Mouse (Mus musculus) neural tube, embryonic 11.5 days (tissue): ENCODE data around the gene Ucma. TPM values are rescaled to one million over a fixed set of nuclear protein-coding genes. Genes with fewer than 3 reads are reported as not detected.

Source experiments
- ATAC-seq: fragments of 200-750 bp; cut with Nextera tagmentation; 2 replicates; pipeline ENCODE4 v1.8.0; 2017; ENCODE audit warnings: moderate number of reproducible peaks, mild to moderate bottlenecking, moderate TSS enrichment, moderate library complexity; ENCODE audit not compliant: insufficient read depth, low FRiP score, low TSS enrichment
- DNase-seq: peaks from one replicate; pipeline ENCODE4 v3.0.0-alpha.2; 2015; ENCODE audit warnings: low spot score
- H3K27ac ChIP-seq: fragments of 300-500 bp; sonication (generic); 2 replicates; pipeline ENCODE4 v1.5.1; 2014; ENCODE audit warnings: low read depth, mild to moderate bottlenecking, low read length
- H3K27me3 ChIP-seq: fragments of 300-500 bp; sonication (generic); 2 replicates; pipeline ENCODE4 v1.6.1; 2014; ENCODE audit warnings: mild to moderate bottlenecking, low read length, mixed read lengths; ENCODE audit not compliant: control insufficient read depth, insufficient read depth
- H3K36me3 ChIP-seq: fragments of 300-500 bp; sonication (generic); 2 replicates; pipeline ENCODE4 v1.6.1; 2014; ENCODE audit warnings: mild to moderate bottlenecking, low read length, moderate library complexity, mixed read lengths; ENCODE audit not compliant: control insufficient read depth, insufficient read depth
- H3K4me1 ChIP-seq: fragments of 300-500 bp; sonication (generic); 2 replicates; pipeline ENCODE4 v1.6.1; 2014; ENCODE audit warnings: low read length, mixed read lengths; ENCODE audit not compliant: control insufficient read depth, insufficient read depth
- H3K4me2 ChIP-seq: fragments of 300-500 bp; sonication (generic); 2 replicates; pipeline ENCODE4 v1.6.1; 2014; ENCODE audit warnings: low read depth, mild to moderate bottlenecking, moderate library complexity
- H3K4me3 ChIP-seq: fragments of 300-500 bp; sonication (generic); 2 replicates; pipeline ENCODE4 v1.5.1; 2014; ENCODE audit warnings: low read depth, low read length
- H3K9ac ChIP-seq: fragments of 300-500 bp; sonication (generic); 2 replicates; pipeline ENCODE4 v1.6.1; 2014; ENCODE audit warnings: mild to moderate bottlenecking, low read length
- H3K9me3 ChIP-seq: fragments of 300-500 bp; sonication (generic); 2 replicates; pipeline ENCODE4 v1.6.1; 2016; ENCODE audit warnings: low read length; ENCODE audit not compliant: control insufficient read depth
- WGBS: fragments of 180-500 bp; shearing (Covaris S2); extraction: QIAGEN DNeasy Blood & Tissue Kit; methylation state at CpG from one replicate; pipeline ENCODE4 v1.1.7; 2014; 5-methylcytosine and 5-hydroxymethylcytosine counted together
- polyA plus RNA-seq: library from polyadenylated mRNA; unstranded; fragments of >200 nt; fragmentation: Nextera tagmentation; extraction: Ambion mirVana; gene quantifications from 2 replicates; pipeline ENCODE4 v1.2.1, GENCODE M21; 2014

The Ucma gene
- polyA plus RNA-seq, 1 experiment from 2014 or later: 0.42 TPM

- no peak for ATAC-seq
- 93% methylated on average over 11 of the region's 11 CpGs for WGBS
Measured at GRCm38 (mm10) chr2:4993584-4993983, 17.7 kb downstream of the Ucma start.

GRCm38 (mm10) chr2:4994436-4994835, 18.5 kb downstream of the Ucma start:
- Histone ChIP-seq H3K27ac (no peak overlapping the region), H3K9me3 (no peaks in the 10 kb centered on the region), H3K9ac (no peak overlapping the region), H3K4me3 (no peak overlapping the region), H3K4me2 (no peak overlapping the region), H3K4me1 (no peaks in the 10 kb centered on the region), H3K27me3 (no peaks in the 10 kb centered on the region), H3K36me3 (peaks cover 11% of the 10 kb centered on the region)
- DNase-seq (no peak), ATAC-seq (no peak)
- WGBS: 87% methylated on average over 4 of the region's 4 CpGs

More at GRCm38 (mm10) chr2:4993584-4993983, 17.7 kb downstream of the Ucma start:
- Histone ChIP-seq H3K36me3 (peaks cover 8% of the 10 kb centered on the region), H3K4me1 (no peaks in the 10 kb centered on the region), H3K4me2 (no peak overlapping the region), H3K27me3 (no peaks in the 10 kb centered on the region), H3K9ac (no peak overlapping the region), H3K27ac (no peak overlapping the region), H3K4me3 (no peak overlapping the region), H3K9me3 (no peaks in the 10 kb centered on the region)
- DNase-seq: no peak

GRCm38 (mm10) chr2:4995646-4996045, 19.7 kb downstream of the Ucma start:
- Histone ChIP-seq H3K4me2 (no peak overlapping the region), H3K36me3 (peaks cover 14% of the 10 kb centered on the region), H3K27ac (no peak overlapping the region), H3K9me3 (no peaks in the 10 kb centered on the region), H3K4me3 (no peak overlapping the region), H3K4me1 (no peaks in the 10 kb centered on the region), H3K27me3 (no peaks in the 10 kb centered on the region), H3K9ac (no peak overlapping the region)
- WGBS: 93% methylated on average over 11 of the region's 11 CpGs
- ATAC-seq (no peak), DNase-seq (no peak)

- Histone ChIP-seq H3K4me1 (no peaks in the 10 kb centered on the region), H3K9me3 (no peaks in the 10 kb centered on the region), H3K9ac (no peak overlapping the region), H3K27me3 (no peaks in the 10 kb centered on the region), H3K36me3 (peaks cover 12% of the 10 kb centered on the region), H3K4me2 (no peak overlapping the region), H3K4me3 (no peak overlapping the region), H3K27ac (no peak overlapping the region)
- 92% methylated on average over 6 of the region's 6 CpGs for WGBS
- ATAC-seq (no peak), DNase-seq (no peak)
Measured at GRCm38 (mm10) chr2:4996421-4996824, 20.5 kb downstream of the Ucma start.

GRCm38 (mm10) chr2:4998905-4999304, 23.0 kb downstream of the Ucma start:
- Histone ChIP-seq H3K27me3 (no peaks in the 10 kb centered on the region), H3K4me2 (no peak overlapping the region), H3K27ac (no peak overlapping the region), H3K36me3 (peaks cover 11% of the 10 kb centered on the region), H3K9ac (no peak overlapping the region), H3K4me3 (no peak overlapping the region), H3K4me1 (no peaks in the 10 kb centered on the region), H3K9me3 (no peaks in the 10 kb centered on the region)
- WGBS: 80% methylated on average over 3 of the region's 3 CpGs
- ATAC-seq: no peak
- DNase-seq: no peak

- Histone ChIP-seq H3K36me3 (peaks cover 14% of the 10 kb centered on the region), H3K9me3 (no peaks in the 10 kb centered on the region), H3K4me2 (no peak overlapping the region), H3K27me3 (no peaks in the 10 kb centered on the region), H3K27ac (no peak overlapping the region), H3K4me3 (no peak overlapping the region), H3K4me1 (no peaks in the 10 kb centered on the region), H3K9ac (no peak overlapping the region)
- no peak for DNase-seq
- no peak for ATAC-seq
- WGBS: 95% methylated on average over 6 of the region's 6 CpGs
Measured at GRCm38 (mm10) chr2:5001266-5001665, 25.3 kb downstream of the Ucma start.

- H3K4me3 ChIP-seq: no peak overlapping the region
- no peak for DNase-seq
- no peak overlapping the region for H3K27ac ChIP-seq
- ATAC-seq: no peak
- no peaks in the 10 kb centered on the region for H3K9me3 ChIP-seq
- H3K9ac ChIP-seq: no peak overlapping the region
- H3K36me3 ChIP-seq: peaks cover 16% of the 10 kb centered on the region
- WGBS: 95% methylated on average over 4 of the region's 4 CpGs
- no peak overlapping the region for H3K4me2 ChIP-seq
- H3K27me3 ChIP-seq: no peaks in the 10 kb centered on the region
- peaks cover 3% of the 10 kb centered on the region; the same call in 1 of the 2 replicates for H3K4me1 ChIP-seq
Measured at GRCm38 (mm10) chr2:5007107-5007506, 31.2 kb downstream of the Ucma start.

GRCm38 (mm10) chr2:5011898-5012490, 36.1 kb downstream of the Ucma start:
- DNase-seq: no peak
- Histone ChIP-seq H3K27me3 (no peaks in the 10 kb centered on the region), H3K27ac (no peak overlapping the region), H3K36me3 (peaks cover 11% of the 10 kb centered on the region), H3K4me3 (peak overlapping the region; percentile 63), H3K4me1 (peaks cover 3% of the 10 kb centered on the region; the same call in 1 of the 2 replicates), H3K4me2 (peak overlapping the region; percentile 49), H3K9ac (peak overlapping the region; percentile 43), H3K9me3 (no peaks in the 10 kb centered on the region)
- no peak for ATAC-seq
- WGBS: 17% methylated on average over 8 of the region's 8 CpGs
